Mouse (Mus musculus) heart, adult 11 months (tissue): ENCODE measurements around the gene Ddx25.
A peak's percentile ranks its signal among the peaks of the same experiment; 100 is the strongest.

Source experiments
- DNase-seq: peaks from one replicate; pipeline ENCODE4 v3.0.0; 2022

Gene Ddx25

GRCm38 (mm10) chr9:35493033-35493732, 65.1 kb downstream of the Ddx25 start:
- peak; percentile 27 for DNase-seq

DNA sequence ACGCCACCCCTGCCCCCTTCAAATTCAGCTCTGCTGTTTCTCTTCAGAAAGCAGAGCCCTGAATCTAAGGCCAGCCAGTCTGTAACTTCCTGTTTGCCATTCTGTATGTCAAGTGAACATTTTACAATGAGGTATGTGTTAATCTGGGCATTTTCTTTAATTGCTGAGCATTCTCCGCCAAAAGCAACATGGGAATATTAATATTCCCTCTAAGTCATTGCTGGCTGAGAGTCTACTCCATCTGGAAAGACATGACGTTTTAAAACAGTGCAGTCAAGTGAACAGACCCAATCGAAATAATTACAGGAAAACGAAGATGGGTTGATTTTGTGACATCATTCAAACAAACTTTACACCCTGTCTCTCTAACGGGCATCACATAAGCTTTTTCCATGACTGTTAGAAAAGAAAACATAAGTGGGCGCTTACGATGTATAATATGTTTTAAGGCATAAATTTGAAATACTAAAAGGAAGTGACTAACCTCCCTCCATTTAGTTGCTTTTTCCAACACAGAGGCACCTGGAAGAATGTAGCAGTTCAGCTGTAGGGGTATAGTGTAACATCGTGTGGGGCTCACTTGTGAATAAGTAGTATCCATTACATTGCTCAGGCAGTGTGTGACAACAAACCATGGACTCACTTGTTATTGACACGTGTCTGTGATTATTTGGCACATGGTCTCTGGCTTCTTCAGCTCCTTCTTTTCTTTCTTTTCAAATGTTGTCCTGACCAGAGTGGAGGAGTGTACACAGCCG, 67.0 kb downstream of the Ddx25 start:
- peak; percentile 62 for DNase-seq

DNA sequence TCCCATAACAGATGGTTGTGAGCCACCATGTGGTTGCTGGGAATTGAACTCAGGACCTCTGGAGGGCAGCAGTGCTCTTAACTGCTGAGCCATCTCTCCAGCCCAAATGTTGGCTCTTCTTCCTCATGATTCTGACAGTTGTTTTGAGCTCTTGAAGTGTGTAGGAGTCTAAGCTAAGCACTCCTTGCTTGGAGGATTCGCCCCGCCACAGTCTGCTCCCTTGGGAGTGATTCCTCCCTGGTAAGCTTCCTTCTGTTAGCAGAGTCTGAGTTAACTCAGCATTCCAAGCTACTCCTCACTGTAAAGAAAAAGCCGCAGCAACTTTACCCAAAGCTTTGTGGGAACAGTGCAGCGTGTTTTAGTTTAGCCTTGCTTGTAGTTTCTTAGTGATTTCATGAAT, 69.8 kb downstream of the Ddx25 start:
- peak; percentile 75 for DNase-seq
